Comparison of ENCODE assay signal across 8 mouse cellular contexts in genomic region chr19:5609547-5610404, GRCm38 (mm10). TPM values are rescaled to one million over a fixed set of nuclear protein-coding genes. Genes with fewer than 3 reads are reported as not detected.
DNase-seq lines count a peak whose midpoint lies in the region; ATAC-seq and TF ChIP-seq lines count a peak whose summit lies in the region.

Gene Kat5 (minus strand): TSS chr19:5610237.

- intact Hi-C loops in heart, postnatal 10 days (cut with DNase I) = loop anchor here (5.0 kb wide), 1 partner anchor 173 kb away; no protein-coding TSS in a partner anchor

- no peaks in the 10 kb centered on the region for H3K27me3 ChIP-seq in E14TG2a.4 (ENCODE audit: insufficient read depth, low read length)
- H3K27me3 ChIP-seq in forebrain, embryonic 13.5 days = no peaks in the 10 kb centered on the region
- no peaks in the 10 kb centered on the region for H3K27me3 ChIP-seq in liver, postnatal 0 days (ENCODE audit: insufficient read depth, low read length)
- H3K27me3 ChIP-seq in neural tube, embryonic 14.5 days (ENCODE audit: control insufficient read depth, insufficient read depth, low read length) = no peaks in the 10 kb centered on the region

- peak within 1 kb of the TSS; percentile 98 for H3K27ac ChIP-seq in forebrain, embryonic 13.5 days
- peak within 1 kb of the TSS; percentile 95 for H3K27ac ChIP-seq in liver, postnatal 0 days (ENCODE audit: low read depth)
- H3K27ac ChIP-seq in neural tube, embryonic 14.5 days (ENCODE audit: low read depth, low read length) = peak within 1 kb of the TSS; percentile 99

- TF ChIP-seq CTCF in E14TG2a.4 (conservative IDR thresholded peaks at IDR 0.05; ENCODE audit: low read length) = no peak
- peak; percentile 28; the same call in 1 of the 2 replicates for TF ChIP-seq CTCF in liver, postnatal 0 days (IDR thresholded peaks at IDR 0.05; ENCODE audit: low read depth)

- WGBS in forebrain, embryonic 13.5 days = 1% methylated on average over 55 of the region's 55 CpGs
- WGBS in large intestine, adult 2 months = under 1% methylated on average over 55 of the region's 55 CpGs
- 1% methylated on average over 53 of the region's 55 CpGs for WGBS in liver, postnatal 0 days (ENCODE audit: insufficient replicate concordance)
- under 1% methylated on average over 54 of the region's 55 CpGs for WGBS in neural tube, embryonic 14.5 days

- peak within 1 kb of the TSS; percentile 75 for H3K9ac ChIP-seq in forebrain, embryonic 13.5 days
- H3K9ac ChIP-seq in liver, postnatal 0 days (replicated peaks) = peak within 1 kb of the TSS; percentile 87
- peak within 1 kb of the TSS; percentile 85 for H3K9ac ChIP-seq in neural tube, embryonic 14.5 days (replicated peaks; ENCODE audit: low read depth, low read length)

- peak; percentile 67; the same call in 1 of the 2 replicates for TF ChIP-seq EP300 in liver, postnatal 0 days (IDR thresholded peaks at IDR 0.05; ENCODE audit: low read depth)

- peak within 1 kb of the TSS; percentile 93 for H3K4me3 ChIP-seq in E14TG2a.4 (replicated peaks; ENCODE audit: low read length)
- H3K4me3 ChIP-seq in forebrain, embryonic 13.5 days = peak within 1 kb of the TSS; percentile 63
- peak within 1 kb of the TSS; percentile 68 for H3K4me3 ChIP-seq in liver, postnatal 0 days (ENCODE audit: low read depth, low read length)
- H3K4me3 ChIP-seq in neural tube, embryonic 14.5 days (ENCODE audit: low read depth, low read length) = peak within 1 kb of the TSS; percentile 72

- DNase-seq in c-Kit-positive CD71-positive TER-119-positive erythroid progenitor cells, embryonic 14.5 days (ENCODE audit: low spot score) = peak; percentile 86
- peak; percentile 95 to 97 for DNase-seq in heart, postnatal 10 days
- DNase-seq in large intestine, adult 2 months (ENCODE audit: low read depth, low spot score) = peak; percentile 67
- peak; percentile 92 for DNase-seq in liver, postnatal 0 days
- peak; percentile 97 for DNase-seq in testis, postnatal 10 days (ENCODE audit: low spot score)

- ATAC-seq in forebrain, embryonic 13.5 days = peak; percentile 93
- ATAC-seq in liver, postnatal 0 days = peak; percentile 93
- ATAC-seq in neural tube, embryonic 14.5 days (ENCODE audit: low read depth) = peak; percentile 93

- H3K9me3 ChIP-seq in E14TG2a.4 (ENCODE audit: low read length) = no peaks in the 10 kb centered on the region
- no peaks in the 10 kb centered on the region for H3K9me3 ChIP-seq in forebrain, embryonic 13.5 days (replicated peaks)
- no peaks in the 10 kb centered on the region for H3K9me3 ChIP-seq in liver, postnatal 0 days (ENCODE audit: low read length)
- no peaks in the 10 kb centered on the region for H3K9me3 ChIP-seq in neural tube, embryonic 14.5 days (ENCODE audit: control insufficient read depth, low read length)

- H3K4me1 ChIP-seq in E14TG2a.4 (replicated peaks; ENCODE audit: low read depth, low read length) = peaks cover 58% of the 10 kb centered on the region
- peaks cover 24% of the 10 kb centered on the region for H3K4me1 ChIP-seq in forebrain, embryonic 13.5 days
- peaks cover 27% of the 10 kb centered on the region for H3K4me1 ChIP-seq in liver, postnatal 0 days (ENCODE audit: insufficient read depth)
- peaks cover 20% of the 10 kb centered on the region for H3K4me1 ChIP-seq in neural tube, embryonic 14.5 days (ENCODE audit: control insufficient read depth, insufficient read depth, low read length)

- peak within 1 kb of the TSS; percentile 67 for H3K4me2 ChIP-seq in forebrain, embryonic 13.5 days
- H3K4me2 ChIP-seq in liver, postnatal 0 days (ENCODE audit: low read depth, low read length) = peak within 1 kb of the TSS; percentile 90
- H3K4me2 ChIP-seq in neural tube, embryonic 14.5 days (ENCODE audit: low read depth, low read length) = peak within 1 kb of the TSS; percentile 60

- peaks cover 44% of the 10 kb centered on the region for H3K36me3 ChIP-seq in E14TG2a.4 (ENCODE audit: insufficient read depth, low read length)
- H3K36me3 ChIP-seq in forebrain, embryonic 13.5 days (ENCODE audit: poor library complexity, severe bottlenecking) = peaks cover 42% of the 10 kb centered on the region
- peaks cover 40% of the 10 kb centered on the region for H3K36me3 ChIP-seq in liver, postnatal 0 days (replicated peaks; ENCODE audit: insufficient read depth, low read length)
- peaks cover 30% of the 10 kb centered on the region for H3K36me3 ChIP-seq in neural tube, embryonic 14.5 days (ENCODE audit: control insufficient read depth, insufficient read depth, low read length)

RNA-seq across cellular contexts. Expression of gene Kat5, which starts in this region (rescaled TPM):
- polyA plus RNA-seq in forebrain, embryonic 13.5 days (2015; fragmentation: Nextera tagmentation; extraction: Ambion mirVana) = 72.7 and 80.7 TPM in 2 replicates
- 10 to 100 TPM; 34.2 to 43.5 TPM for total RNA-seq in heart, postnatal 10 days (2021)
- polyA plus RNA-seq in large intestine, adult 2 months (2012; rRNA removed) = 43.6 and 54.2 TPM in 2 replicates
- polyA plus RNA-seq in liver, postnatal 0 days (2015; fragmentation: Nextera tagmentation; extraction: Ambion mirVana) = 15.1 and 15.8 TPM in 2 replicates
- 45.6 and 47.3 TPM in 2 replicates for polyA plus RNA-seq in neural tube, embryonic 14.5 days (2014; fragmentation: Nextera tagmentation; extraction: Ambion mirVana)

Comparison
In these comparisons a context has a peak if more than half of its experiments do, and no peak if none do; other contexts are left out.
1. Peak in every context shown above with its lines: DNase-seq, ATAC-seq, H3K4me3 ChIP-seq and H3K27ac ChIP-seq.